Mouse (Mus musculus): ENCODE results near the gene Rhox7a.
"Not testable (repeated sequence)": the region's sequence is repeated elsewhere in the genome, so short reads cannot be mapped to it uniquely, and the experiment has no call there.

Gene Rhox7a

GRCm38 (mm10) chrX:37831386-37831785, at the start of gene Rhox7a:
TSS of gene Rhox7a (plus strand) at chrX:37831686.
- not testable (repeated sequence) for DNase-seq (ENCODE audit: inconsistent ontology term)

GRCm38 (mm10) chrX:37807286-37808080, 24.0 kb upstream of the Rhox7a start:
- no peak for DNase-seq (ENCODE audit: inconsistent ontology term)

- no peak for DNase-seq (ENCODE audit: inconsistent ontology term)
Observed at GRCm38 (mm10) chrX:37809396-37809795, 22.1 kb upstream of the Rhox7a start.

GRCm38 (mm10) chrX:37811179-37811578, 20.3 kb upstream of the Rhox7a start:
- no peak for DNase-seq (ENCODE audit: inconsistent ontology term)

GRCm38 (mm10) chrX:37815665-37816064, 15.8 kb upstream of the Rhox7a start:
- DNase-seq (ENCODE audit: inconsistent ontology term), result no peak

- not testable (repeated sequence) for DNase-seq (ENCODE audit: inconsistent ontology term)
Observed at GRCm38 (mm10) chrX:37826610-37827009, 4.9 kb upstream of the Rhox7a start, which contains the start of gene Rhox6. TSS of gene Rhox6 (plus strand) at chrX:37826910.

- no peak for DNase-seq (ENCODE audit: inconsistent ontology term)
Observed at GRCm38 (mm10) chrX:37871641-37872040, 40.2 kb downstream of the Rhox7a start.

GRCm38 (mm10) chrX:37878844-37879243, 47.4 kb downstream of the Rhox7a start, which contains the start of gene Rhox8:
TSS of gene Rhox8 (minus strand) at chrX:37878944.
- no peak for DNase-seq (ENCODE audit: inconsistent ontology term)
